Mouse (Mus musculus) small intestine, adult 2 months (tissue): Measurements from ENCODE around the gene Slc24a4.

ENCODE experiments used
- CTCF ChIP-seq: fragments of 200-500 bp; IDR thresholded peaks from 2 replicates; pipeline ENCODE4 v1.5.1; 2012; ENCODE audit warnings: low read depth, mild to moderate bottlenecking, control low read depth, inconsistent platforms, low read length, moderate library complexity, mixed read lengths; ENCODE audit not compliant: insufficient replicate concordance, insufficient read length; ENCODE audit errors: extremely low read depth
- POLR2A ChIP-seq: fragments of 200-500 bp; IDR thresholded peaks from 2 replicates; pipeline ENCODE4 v1.6.1; 2012; ENCODE audit warnings: low read depth, mild to moderate bottlenecking, control low read depth, inconsistent platforms, low read length, moderate library complexity

- TF ChIP-seq POLR2A (no peak), CTCF (no peak)
These were observed 155.7 kb downstream of the Slc24a4 start for GRCm38 (mm10) chr12:102284267-102284610.
